Comparison of ENCODE assay signal across 9 mouse cellular contexts in the genomic region with DNA sequence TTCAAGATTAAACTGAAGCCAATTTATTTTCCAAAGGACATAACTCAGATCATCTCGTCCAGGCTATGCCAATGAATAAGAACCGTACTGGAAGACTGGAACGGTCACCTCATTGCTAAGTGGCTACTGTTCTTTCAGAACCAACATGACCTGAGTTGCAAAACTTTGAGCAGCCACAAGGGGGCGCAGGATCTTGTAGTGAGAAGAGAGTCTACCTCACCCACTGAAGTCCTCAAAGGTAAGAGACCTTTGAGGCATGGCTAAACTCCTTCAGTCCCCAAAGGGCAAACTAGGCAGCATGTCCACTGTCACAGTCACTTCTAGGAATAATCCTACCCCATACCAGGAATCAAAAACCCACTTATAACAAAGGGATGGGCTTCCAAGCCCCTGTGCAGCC. TPM values are rescaled to one million over a fixed set of nuclear protein-coding genes. Genes with fewer than 3 reads are reported as not detected.
A peak's percentile ranks its signal among the peaks of the same experiment; 100 is the strongest.
DNase-seq lines count a peak whose midpoint lies in the region; ATAC-seq and TF ChIP-seq lines count a peak whose summit lies in the region.
"Had no signal": no experiment of that assay in that cellular context is flagged by ENCODE, and none has a peak within 500 bp of the region (broad histone marks: within the 10 kb centered on the region; RNA-seq: fewer than 3 reads in every experiment).

No protein-coding gene starts in this region.

- H3K9me3 ChIP-seq in midbrain, embryonic 10.5 days (replicated peaks) = no peaks in the 10 kb centered on the region; the same call in 1 of the 2 replicates
- H3K9me3 ChIP-seq in midbrain, embryonic 15.5 days = no peaks in the 10 kb centered on the region
- no peaks in the 10 kb centered on the region for H3K9me3 ChIP-seq in kidney, postnatal 0 days (replicated peaks; ENCODE audit: low read length)
- no peaks in the 10 kb centered on the region for H3K9me3 ChIP-seq in liver, embryonic 11.5 days (ENCODE audit: control insufficient read depth, low read length)
- H3K9me3 ChIP-seq: heart, embryonic 13.5 days had no signal

- peaks cover 31% of the 10 kb centered on the region for H3K36me3 ChIP-seq in midbrain, embryonic 10.5 days
- H3K36me3 ChIP-seq in midbrain, embryonic 15.5 days (replicated peaks) = peaks cover 33% of the 10 kb centered on the region
- peaks cover 9% of the 10 kb centered on the region; the same call in 1 of the 2 replicates for H3K36me3 ChIP-seq in kidney, postnatal 0 days (ENCODE audit: insufficient read depth, low read length)
- H3K36me3 ChIP-seq in liver, embryonic 11.5 days (ENCODE audit: control insufficient read depth, insufficient read depth, low read length) = peaks cover 40% of the 10 kb centered on the region

- H3K27ac ChIP-seq in midbrain, embryonic 10.5 days (replicated peaks) = no peak overlapping the region
- H3K27ac ChIP-seq in midbrain, embryonic 15.5 days = no peak overlapping the region
- no peak overlapping the region for H3K27ac ChIP-seq in kidney, postnatal 0 days
- H3K27ac ChIP-seq in liver, embryonic 11.5 days (ENCODE audit: low read depth, low read length) = no peak overlapping the region
- H3K27ac ChIP-seq: heart, embryonic 13.5 days had no signal

- 46% methylated on average over 4 of the region's 4 CpGs for WGBS in midbrain, embryonic 10.5 days
- 51% methylated on average over 4 of the region's 4 CpGs for WGBS in midbrain, embryonic 15.5 days
- 36% methylated on average over 4 of the region's 4 CpGs for WGBS in kidney, postnatal 0 days
- 36% methylated on average over 4 of the region's 4 CpGs for WGBS in liver, embryonic 11.5 days

- DNase-seq in midbrain, embryonic 10.5 days (ENCODE audit: low spot score) = peak; percentile 75
- DNase-seq in c-Kit-negative CD71-positive TER-119-positive erythroid progenitor cells, embryonic 14.5 days (ENCODE audit: low read depth, low spot score) = peak; percentile 75
- DNase-seq in forelimb bud, embryonic 11.5 days (ENCODE audit: low read depth, low spot score) = peak; percentile 75
- peak; percentile 81 for DNase-seq in kidney, postnatal 0 days (ENCODE audit: low spot score)
- DNase-seq in liver, embryonic 11.5 days (ENCODE audit: low spot score) = peak; percentile 71
- peak; percentile 79 for DNase-seq in retina, postnatal 7 days (ENCODE audit: low read depth, low spot score)
- peak; percentile 61 to 76 for DNase-seq in urinary bladder, adult 18-20 months (ENCODE audit: low spot score in 2 of 2)

- ATAC-seq in midbrain, embryonic 15.5 days (replicated peaks) = no peak
- ATAC-seq in kidney, postnatal 0 days (replicated peaks; ENCODE audit: low FRiP score, low read depth) = 0 out of 2 replicates have a peak, but pooled peaks have one; percentile 29
- no peak for ATAC-seq in liver, embryonic 11.5 days (replicated peaks; ENCODE audit: low FRiP score)

- H3K4me1 ChIP-seq in midbrain, embryonic 10.5 days = no peaks in the 10 kb centered on the region
- no peaks in the 10 kb centered on the region for H3K4me1 ChIP-seq in midbrain, embryonic 15.5 days
- H3K4me1 ChIP-seq in kidney, postnatal 0 days (replicated peaks; ENCODE audit: insufficient read depth, low read length) = no peaks in the 10 kb centered on the region
- H3K4me1 ChIP-seq in liver, embryonic 11.5 days (replicated peaks; ENCODE audit: control insufficient read depth, insufficient read depth, low read length) = no peaks in the 10 kb centered on the region
- H3K4me1 ChIP-seq: heart, embryonic 13.5 days had no signal

- H3K4me3 ChIP-seq in midbrain, embryonic 10.5 days = no peak overlapping the region
- no peak overlapping the region for H3K4me3 ChIP-seq in midbrain, embryonic 15.5 days
- H3K4me3 ChIP-seq in kidney, postnatal 0 days (replicated peaks; ENCODE audit: low read depth, low read length) = no peak overlapping the region
- H3K4me3 ChIP-seq in liver, embryonic 11.5 days (ENCODE audit: low read depth, low read length) = no peak overlapping the region
- H3K4me3 ChIP-seq: heart, embryonic 13.5 days had no signal

- TF ChIP-seq CTCF in kidney, postnatal 0 days (IDR thresholded peaks at IDR 0.05; ENCODE audit: low read depth) = peak; percentile 92

- H3K27me3 ChIP-seq in midbrain, embryonic 10.5 days (ENCODE audit: low read depth, poor library complexity, severe bottlenecking) = no peaks in the 10 kb centered on the region
- no peaks in the 10 kb centered on the region for H3K27me3 ChIP-seq in midbrain, embryonic 15.5 days (replicated peaks)
- H3K27me3 ChIP-seq in kidney, postnatal 0 days (ENCODE audit: insufficient read depth, low read length) = no peaks in the 10 kb centered on the region
- H3K27me3 ChIP-seq in liver, embryonic 11.5 days (replicated peaks; ENCODE audit: control insufficient read depth, insufficient read depth, low read length) = no peaks in the 10 kb centered on the region
- H3K27me3 ChIP-seq: heart, embryonic 13.5 days had no signal

- H3K4me2 ChIP-seq in midbrain, embryonic 15.5 days = no peak overlapping the region
- H3K4me2 ChIP-seq in kidney, postnatal 0 days (ENCODE audit: low read length) = no peak overlapping the region
- no peak overlapping the region for H3K4me2 ChIP-seq in liver, embryonic 11.5 days
- H3K4me2 ChIP-seq: heart, embryonic 13.5 days had no signal

- no peak overlapping the region for H3K9ac ChIP-seq in midbrain, embryonic 15.5 days
- H3K9ac ChIP-seq in kidney, postnatal 0 days (ENCODE audit: low read depth, low read length) = no peak overlapping the region
- no peak overlapping the region for H3K9ac ChIP-seq in liver, embryonic 11.5 days (ENCODE audit: low read depth, low read length)
- H3K9ac ChIP-seq: heart, embryonic 13.5 days had no signal

RNA-seq across cellular contexts. Expression of a gene that starts 23.0 kb away (rescaled TPM):
- not detected in 2 replicates for polyA plus RNA-seq in midbrain, embryonic 10.5 days (2016; fragmentation: Nextera tagmentation; extraction: Ambion mirVana)
- not detected in 2 replicates for polyA plus RNA-seq in midbrain, embryonic 15.5 days (2015; fragmentation: Nextera tagmentation; extraction: Ambion mirVana)
- not detected in 2 replicates for polyA plus RNA-seq in kidney, postnatal 0 days (2015; fragmentation: Nextera tagmentation; extraction: Ambion mirVana)
- polyA plus RNA-seq in liver, embryonic 11.5 days (2014; fragmentation: Nextera tagmentation; extraction: Ambion mirVana) = not detected in 2 replicates
- polyA plus RNA-seq: heart, embryonic 13.5 days had no signal

RNA-seq across cellular contexts. Expression of a gene that starts 44.2 kb away (rescaled TPM):
- 16.1 and 18.9 TPM in 2 replicates for polyA plus RNA-seq in midbrain, embryonic 10.5 days (2016; fragmentation: Nextera tagmentation; extraction: Ambion mirVana)
- 21.1 and 23.4 TPM in 2 replicates for polyA plus RNA-seq in midbrain, embryonic 15.5 days (2015; fragmentation: Nextera tagmentation; extraction: Ambion mirVana)
- 47.0 and 49.8 TPM in 2 replicates for polyA plus RNA-seq in kidney, postnatal 0 days (2015; fragmentation: Nextera tagmentation; extraction: Ambion mirVana)
- 13.8 and 14.1 TPM in 2 replicates for polyA plus RNA-seq in liver, embryonic 11.5 days (2014; fragmentation: Nextera tagmentation; extraction: Ambion mirVana)
